Mouse (Mus musculus) gastrocnemius, postnatal 14 days (tissue): ENCODE data around the gene Fhit. TPM values are rescaled to one million over a fixed set of nuclear protein-coding genes. Genes with fewer than 3 reads are reported as not detected.

ENCODE experiments used
- DNase-seq: peaks from one replicate; pipeline ENCODE4 v3.0.0; 2021; ENCODE audit warnings: mixed read lengths
- intact Hi-C: fragments of 180-260 bp; cut with DNase I; formaldehyde crosslinking; loops from one replicate; pipeline ENCODE4 v1.15.1; 2025; ENCODE audit warnings: low total_unique reads
- total RNA-seq, 2 experiments: library from RNA; stranded (reverse); gene quantifications; 2 replicates each; pipeline ENCODE4 v1.2.3; 2021

Gene Fhit
- total RNA-seq, 2 experiments from 2014 or later = 3.7 to 5.7 TPM

GRCm38 (mm10) chr14:9597460-9597977, 1564.3 kb downstream of the Fhit start:
- DNase-seq = no peak
- intact Hi-C loops = no loop called here

GRCm38 (mm10) chr14:9589121-9589520, 1572.7 kb downstream of the Fhit start:
- intact Hi-C loops = no loop called here
- no peak for DNase-seq

GRCm38 (mm10) chr14:9587900-9588299, 1573.9 kb downstream of the Fhit start:
- DNase-seq = no peak
- intact Hi-C loops = no loop called here

DNA sequence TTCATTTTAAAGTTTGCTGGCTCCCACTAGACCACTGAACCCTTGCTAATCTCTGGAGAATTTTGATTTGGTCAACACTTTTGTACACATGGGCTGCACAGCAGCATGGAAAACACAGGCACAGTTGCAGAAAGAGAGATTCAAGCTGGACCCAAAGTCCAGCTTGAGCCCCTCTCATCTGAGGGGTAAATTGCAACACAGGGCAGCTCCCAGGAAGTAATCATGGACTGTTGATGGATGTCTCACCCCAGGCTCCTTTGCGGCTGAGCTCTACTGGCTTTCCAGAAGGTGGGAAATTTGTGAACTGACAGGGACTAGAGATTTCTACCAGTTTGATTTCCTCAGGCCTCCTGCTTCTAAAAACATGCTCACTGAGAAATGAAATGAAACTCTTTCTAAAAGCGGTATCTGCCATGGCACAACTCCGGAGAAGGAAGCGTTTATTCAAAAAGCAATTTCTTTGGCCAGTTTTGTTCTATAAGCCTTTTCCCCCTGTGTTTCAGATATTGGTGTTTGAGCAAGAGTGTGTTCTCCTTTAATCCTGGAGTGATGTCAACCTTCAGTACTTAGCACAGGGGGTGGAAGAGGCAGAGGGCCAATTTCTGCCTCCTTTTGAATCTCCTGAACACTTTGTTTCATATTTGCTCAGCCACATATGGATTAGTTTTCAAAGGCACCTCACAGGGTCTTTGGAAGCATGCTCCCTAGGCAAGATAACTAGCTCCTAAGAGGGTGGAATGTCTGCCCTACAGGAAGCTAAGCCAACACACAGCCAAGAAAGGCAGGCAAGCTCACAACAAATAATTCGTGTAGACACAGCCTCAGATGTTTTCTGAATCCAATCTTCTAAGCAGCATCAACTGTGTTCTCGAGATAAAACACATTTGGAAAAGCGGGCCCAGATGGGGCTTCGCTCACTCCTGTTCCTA, 1578.3 kb downstream of the Fhit start:
- DNase-seq = no peak
- intact Hi-C loops = no loop called here

DNA sequence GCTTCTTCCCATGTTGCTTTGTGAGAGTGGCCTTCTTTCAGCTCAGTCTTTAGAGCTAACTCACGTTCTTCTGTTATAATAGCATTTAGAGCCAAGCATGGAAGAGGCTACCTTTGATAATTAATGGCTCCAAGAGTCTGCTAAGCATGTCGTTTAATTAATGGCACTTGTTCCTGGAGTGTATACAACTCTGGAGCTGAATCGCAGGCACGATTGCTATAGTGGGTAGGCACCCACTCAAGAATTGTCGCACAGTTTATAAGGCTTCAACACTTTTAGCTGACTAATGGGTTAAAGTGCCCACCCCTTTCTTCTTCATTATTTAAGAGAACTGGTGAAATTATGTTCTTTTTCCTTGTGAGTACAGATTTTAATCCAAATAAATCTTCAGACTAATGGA, 1605.5 kb downstream of the Fhit start:
- DNase-seq = no peak
- intact Hi-C loops = no loop called here

- DNase-seq = no peak
- intact Hi-C loops = no loop called here
These were observed 1606.0 kb downstream of the Fhit start for GRCm38 (mm10) chr14:9555807-9556206.

DNA sequence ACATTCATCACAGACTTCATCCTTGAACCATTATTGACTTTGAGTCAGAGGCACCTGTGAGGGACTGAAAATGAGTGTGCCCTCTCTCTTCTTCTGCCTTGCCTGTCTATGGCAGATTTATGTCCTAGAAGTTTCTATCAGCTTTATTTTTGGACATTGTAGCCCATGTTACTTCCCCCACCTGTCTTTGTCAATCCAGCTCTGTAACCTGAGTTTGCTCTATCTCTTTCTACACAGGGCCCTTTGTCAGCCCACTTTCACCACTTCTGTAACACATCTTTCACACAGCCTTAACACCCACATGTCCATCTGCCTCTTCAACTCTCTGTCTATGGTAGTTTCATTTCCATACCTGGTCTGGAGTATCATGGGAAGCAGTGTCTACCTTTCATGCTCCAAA, 1609.7 kb downstream of the Fhit start:
- intact Hi-C loops = no loop called here
- no peak for DNase-seq

GRCm38 (mm10) chr14:9547952-9548351, 1613.9 kb downstream of the Fhit start:
- no peak for DNase-seq
- intact Hi-C loops = no loop called here

DNA sequence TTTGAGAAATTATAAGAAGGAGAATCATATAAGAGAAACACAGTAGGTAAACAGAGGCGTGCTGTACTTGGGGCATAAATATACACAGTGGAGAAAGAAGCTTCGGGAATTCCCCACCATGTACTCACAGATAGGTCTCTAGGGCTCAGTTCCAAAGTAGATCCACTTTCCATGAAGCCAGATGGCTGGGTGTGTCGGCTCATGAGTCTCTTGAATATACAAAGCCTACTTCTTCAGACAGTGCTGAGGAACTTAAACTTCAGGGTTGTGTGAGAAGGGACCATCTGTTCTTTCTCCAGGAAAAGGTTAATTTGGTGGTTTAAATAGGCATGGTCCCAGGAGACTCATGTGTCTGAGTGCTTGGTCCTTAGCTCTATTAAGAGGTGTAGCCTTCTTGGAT, 1617.5 kb downstream of the Fhit start:
- no peak for DNase-seq
- intact Hi-C loops = no loop called here

GRCm38 (mm10) chr14:9535491-9535890, 1626.3 kb downstream of the Fhit start:
- no peak for DNase-seq
- intact Hi-C loops = no loop called here

DNA sequence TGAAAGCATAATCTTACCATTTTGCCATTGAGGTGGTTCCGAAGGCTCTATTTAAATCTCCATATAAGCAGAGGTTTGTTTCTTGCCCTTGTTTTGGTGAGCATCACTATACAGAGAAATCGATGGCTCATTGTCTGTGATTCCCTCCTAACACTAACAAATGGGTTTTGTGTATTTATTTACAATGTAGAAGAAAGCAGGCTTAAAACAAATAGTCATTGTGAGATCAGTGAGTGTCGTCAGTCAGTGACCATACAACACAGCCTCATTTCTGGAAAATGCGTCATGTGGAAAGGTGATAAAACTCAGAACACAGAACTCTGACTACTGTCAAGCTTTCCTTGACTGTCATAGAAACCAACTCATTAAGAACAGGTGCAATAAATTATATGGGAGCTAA, 1632.6 kb downstream of the Fhit start:
- no peak for DNase-seq
- intact Hi-C loops = no loop called here

GRCm38 (mm10) chr14:9526136-9526535, 1635.7 kb downstream of the Fhit start:
- no peak for DNase-seq
- intact Hi-C loops = no loop called here

DNA sequence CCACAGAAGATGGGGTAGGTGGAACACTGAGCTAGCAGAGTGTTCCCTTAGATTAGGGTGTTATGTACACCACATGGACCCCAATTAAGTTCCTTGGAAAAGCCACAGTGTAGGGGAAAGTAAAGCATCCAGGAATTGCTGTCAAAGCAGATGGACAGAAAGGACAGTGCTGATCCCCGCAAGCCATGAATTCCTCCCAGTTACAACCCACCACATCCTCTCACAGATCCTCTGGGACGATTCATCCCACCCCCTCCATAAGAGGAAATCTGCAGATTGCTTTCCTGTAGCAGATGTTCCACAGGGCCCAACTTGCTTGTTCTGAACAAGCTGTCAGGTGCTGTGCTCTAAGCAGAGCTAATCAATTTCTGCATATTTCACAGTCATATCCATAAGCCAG, 1644.2 kb downstream of the Fhit start:
- intact Hi-C loops = no loop called here
- DNase-seq = no peak

DNA sequence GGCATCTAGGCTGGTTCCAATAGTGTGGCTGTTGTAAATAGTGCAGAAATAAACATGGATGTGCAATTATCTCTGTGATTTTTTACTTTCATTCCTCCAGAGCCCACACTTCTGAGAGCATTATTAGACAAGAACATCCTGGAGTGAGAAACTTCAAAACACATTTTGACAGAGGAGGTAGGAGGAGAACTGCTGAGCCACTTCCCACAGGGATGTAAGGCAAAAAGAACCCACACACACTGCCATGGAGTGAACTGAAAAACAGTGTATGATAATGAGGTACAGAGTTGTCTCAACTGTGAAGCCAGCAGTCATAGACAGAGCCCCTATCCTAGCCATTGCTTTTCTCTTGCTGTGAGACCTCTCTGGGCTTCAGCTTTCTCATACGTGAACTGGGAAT, 1652.2 kb downstream of the Fhit start:
- intact Hi-C loops = no loop called here
- no peak for DNase-seq

Other genes starting within 250 kb of the Fhit start
- 1 to 10 TPM; 3.1 to 3.4 TPM for gene Gm3839, start 194.7 kb upstream of the Fhit start, total RNA-seq